Mouse (Mus musculus) bone marrow, adult 2 months (tissue): ENCODE measurements at regions not wholly inside any gene's neighbourhood (a gene's known extent, or its start where the extent isn't known, plus 50 kb on each side); places are given as distances from the start of the nearest gene placed in this dataset.

Source experiments
- H3K27ac ChIP-seq: fragments of 200-500 bp; 2 replicates; pipeline ENCODE4 v1.5.1; 2012; ENCODE audit warnings: low read depth, mild to moderate bottlenecking, control low read depth, inconsistent platforms, low read length; ENCODE audit not compliant: control insufficient read depth, poor library complexity, insufficient read depth
- H3K4me1 ChIP-seq: fragments of 200-500 bp; 2 replicates; pipeline ENCODE4 v1.6.1; 2011; ENCODE audit warnings: low read length; ENCODE audit not compliant: control insufficient read depth, insufficient read depth
- H3K4me3 ChIP-seq: fragments of 200-500 bp; replicated peaks from 2 replicates; pipeline ENCODE3; 2011; ENCODE audit warnings: mild to moderate bottlenecking, low read depth, low read length, control low read depth; ENCODE audit not compliant: control insufficient read depth
- CTCF ChIP-seq: fragments of 200-500 bp; IDR thresholded peaks from 2 replicates; pipeline ENCODE4 v1.5.1; 2011; ENCODE audit warnings: low read length, control low read depth; ENCODE audit not compliant: control insufficient read depth, insufficient read depth
- POLR2A ChIP-seq: fragments of 200-500 bp; IDR thresholded peaks from 2 replicates; pipeline ENCODE4 v1.6.1; 2011; ENCODE audit warnings: low read depth, mild to moderate bottlenecking, control low read depth, low read length, borderline replicate concordance; ENCODE audit not compliant: control insufficient read depth
- WGBS: fragments of 180-500 bp; shearing (Covaris S2); methylation state at CpG from one replicate; pipeline ENCODE4 v1.1.7; 2018; 5-methylcytosine and 5-hydroxymethylcytosine counted together

GRCm38 (mm10) chr3:17793646-17794250 is 154.5 kb upstream of the Cypt12 start:
- WGBS = 2% methylated on average over 24 of the region's 24 CpGs
- TF ChIP-seq POLR2A (no peak), CTCF (no peak)
- Histone ChIP-seq H3K27ac (no peak overlapping the region), H3K4me1 (no peaks in the 10 kb centered on the region), H3K4me3 (no peak overlapping the region)

DNA sequence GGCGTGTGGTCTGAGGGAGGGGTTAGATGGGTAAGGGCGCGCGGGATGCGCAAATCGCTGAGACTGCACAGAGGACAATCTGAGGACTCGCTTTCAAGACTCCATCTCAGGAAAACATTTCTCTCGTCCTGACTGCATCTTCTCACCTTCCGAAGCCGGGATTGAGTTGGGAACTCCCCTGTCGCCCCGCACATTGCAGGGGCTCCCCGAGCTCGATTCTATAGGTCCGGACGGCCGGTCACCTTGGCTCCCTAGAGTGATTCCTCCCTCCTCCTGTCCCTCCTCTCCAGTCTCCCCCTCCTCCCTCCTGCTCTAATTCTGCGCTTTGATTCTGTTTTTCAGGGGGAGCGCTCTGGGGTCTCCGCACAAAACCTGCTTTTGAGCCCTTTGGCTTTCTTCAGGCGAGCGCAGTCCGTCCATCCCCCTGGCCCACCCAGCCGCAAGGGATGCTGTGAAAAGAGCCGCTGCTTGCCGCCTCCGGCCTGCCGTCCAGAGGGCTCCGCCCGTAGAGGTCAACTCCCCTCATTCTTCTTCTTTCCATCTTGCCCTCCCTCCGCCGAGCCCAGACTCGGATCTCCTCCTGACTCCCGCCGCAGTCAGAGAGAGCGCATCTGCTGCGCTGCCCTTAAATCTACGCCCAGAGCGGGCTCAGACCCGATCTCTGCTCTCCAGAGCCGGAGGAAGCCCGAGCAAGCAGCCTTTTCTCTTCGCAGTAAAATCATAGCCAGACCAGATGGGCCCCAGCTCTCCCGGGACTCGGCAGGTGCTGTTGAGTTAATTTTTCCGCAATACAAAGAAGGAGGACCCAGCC is 153.8 kb upstream of the Cypt12 start:
- no peaks in the 10 kb centered on the region for H3K4me1 ChIP-seq
- TF ChIP-seq POLR2A (no peak), CTCF (no peak)
- H3K27ac ChIP-seq = no peak overlapping the region
- no peak overlapping the region for H3K4me3 ChIP-seq
- WGBS = 5% methylated on average over 46 of the region's 46 CpGs

GRCm38 (mm10) chr3:17795271-17796260 is 152.6 kb upstream of the Cypt12 start:
- TF ChIP-seq CTCF (no peak), POLR2A (no peak)
- Histone ChIP-seq H3K27ac (no peak overlapping the region), H3K4me1 (no peaks in the 10 kb centered on the region), H3K4me3 (no peak overlapping the region)
- 9% methylated on average over 24 of the region's 24 CpGs for WGBS

GRCm38 (mm10) chr3:17796766-17797165 is 151.4 kb upstream of the Cypt12 start:
- H3K27ac ChIP-seq = no peak overlapping the region
- no peak overlapping the region for H3K4me3 ChIP-seq
- TF ChIP-seq CTCF (no peak), POLR2A (no peak)
- no peaks in the 10 kb centered on the region for H3K4me1 ChIP-seq
- WGBS = 12% methylated on average over 3 of the region's 3 CpGs

- no peak for TF ChIP-seq POLR2A
- TF ChIP-seq CTCF = no peak
- H3K4me3 ChIP-seq = no peak overlapping the region
- no peak overlapping the region for H3K27ac ChIP-seq
- no peaks in the 10 kb centered on the region for H3K4me1 ChIP-seq
- 6% methylated on average over 12 of the region's 12 CpGs for WGBS
Observed at GRCm38 (mm10) chr3:17798399-17798798, 149.8 kb upstream of the Cypt12 start.

DNA sequence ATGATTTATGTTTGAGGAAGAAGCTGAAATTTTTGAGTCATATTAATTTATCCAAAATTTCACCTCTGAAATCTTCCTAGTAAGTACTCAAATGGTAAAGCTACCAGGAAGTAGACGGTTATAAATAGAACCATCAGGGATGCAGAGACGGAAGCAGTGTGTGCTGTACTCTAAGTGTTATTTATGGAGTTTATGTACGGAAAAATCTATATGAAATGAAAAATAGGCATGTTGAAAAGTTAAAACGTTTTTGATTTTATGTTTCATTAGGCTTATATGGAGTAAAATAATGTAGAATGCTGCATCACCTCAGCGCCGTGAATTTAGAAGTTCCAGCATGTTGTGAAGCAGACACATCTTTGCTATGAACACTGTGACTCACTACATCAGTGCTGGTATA is 149.1 kb upstream of the Cypt12 start:
- 8% methylated on average over 6 of the region's 6 CpGs for WGBS
- no peak overlapping the region for H3K27ac ChIP-seq
- TF ChIP-seq POLR2A = no peak
- TF ChIP-seq CTCF = no peak
- H3K4me3 ChIP-seq = no peak overlapping the region
- no peaks in the 10 kb centered on the region for H3K4me1 ChIP-seq

GRCm38 (mm10) chr3:17800810-17801209 is 147.4 kb upstream of the Cypt12 start:
- TF ChIP-seq CTCF (no peak), POLR2A (no peak)
- Histone ChIP-seq H3K27ac (no peak overlapping the region), H3K4me1 (no peaks in the 10 kb centered on the region), H3K4me3 (no peak overlapping the region)
- WGBS = 70% methylated on average over 2 of the region's 2 CpGs

- H3K4me3 ChIP-seq = no peak overlapping the region
- H3K27ac ChIP-seq = no peak overlapping the region
- no peak for TF ChIP-seq CTCF
- no peak for TF ChIP-seq POLR2A
- 70% methylated on average over 5 of the region's 5 CpGs for WGBS
- H3K4me1 ChIP-seq = no peaks in the 10 kb centered on the region
Observed at GRCm38 (mm10) chr3:17801479-17801878, 146.7 kb upstream of the Cypt12 start.
